Mouse (Mus musculus): ENCODE results near the gene Ppa1.

The Ppa1 gene

GRCm38 (mm10) chr10:61695703-61696559 is 47.6 kb downstream of the Ppa1 start:
- DNase-seq (ENCODE audit: low spot score) = peak; percentile 52

- no peak for DNase-seq (ENCODE audit: low spot score)
These were observed 48.1 kb downstream of the Ppa1 start for GRCm38 (mm10) chr10:61696560-61696823.

GRCm38 (mm10) chr10:61697028-61697427 is 48.7 kb downstream of the Ppa1 start:
- DNase-seq (ENCODE audit: low spot score) = no peak

GRCm38 (mm10) chr10:61704663-61705062 is 56.3 kb downstream of the Ppa1 start:
- DNase-seq (ENCODE audit: low spot score) = no peak

- no peak for DNase-seq (ENCODE audit: low spot score)
These were observed 58.3 kb downstream of the Ppa1 start for GRCm38 (mm10) chr10:61706412-61707375.

- no peak for DNase-seq (ENCODE audit: low spot score)
These were observed 65.2 kb downstream of the Ppa1 start for GRCm38 (mm10) chr10:61713601-61714000.

GRCm38 (mm10) chr10:61714146-61714545 is 65.8 kb downstream of the Ppa1 start:
- DNase-seq (ENCODE audit: low spot score) = no peak

- peak; percentile 78 for DNase-seq (ENCODE audit: low spot score)
These were observed 66.6 kb downstream of the Ppa1 start, which contains the start of gene Aifm2 for GRCm38 (mm10) chr10:61714771-61715461. TSS of gene Aifm2 (plus strand) at chr10:61715263.

- DNase-seq (ENCODE audit: low spot score) = no peak
These were observed 67.1 kb downstream of the Ppa1 start for GRCm38 (mm10) chr10:61715462-61715837.

GRCm38 (mm10) chr10:61715996-61716864 is 67.9 kb downstream of the Ppa1 start:
- no peak for DNase-seq (ENCODE audit: low spot score)

- no peak for DNase-seq (ENCODE audit: low spot score)
These were observed 69.3 kb downstream of the Ppa1 start for GRCm38 (mm10) chr10:61717406-61718296.

GRCm38 (mm10) chr10:61720331-61720730 is 72.0 kb downstream of the Ppa1 start:
- no peak for DNase-seq (ENCODE audit: low spot score)

- DNase-seq (ENCODE audit: low spot score) = no peak
These were observed 73.9 kb downstream of the Ppa1 start for GRCm38 (mm10) chr10:61722215-61722614.

GRCm38 (mm10) chr10:61723271-61723670 is 74.9 kb downstream of the Ppa1 start:
- DNase-seq (ENCODE audit: low spot score) = no peak

Measured in MN1 (cell line).